Mouse (Mus musculus) layer of hippocampus, postnatal 10 days (tissue): ENCODE results near the gene Rasgrf2. TPM values are rescaled to one million over a fixed set of nuclear protein-coding genes. Genes with fewer than 3 reads are reported as not detected.

ENCODE experiments used
- DNase-seq, 2 experiments: peaks; one replicate each; pipeline ENCODE4 v3.0.0; 2021; ENCODE audit warnings: low spot score in 2 of 2
- total RNA-seq, 2 experiments: library from RNA; stranded (reverse); gene quantifications; 2 replicates each; pipeline ENCODE4 v1.2.3; 2021

Rasgrf2 gene
- total RNA-seq, 2 experiments from 2014 or later = 69.9 to 71.0 TPM

- no peak for DNase-seq
Measured at GRCm38 (mm10) chr13:92041584-92042563, 89.6 kb downstream of the Rasgrf2 start.

GRCm38 (mm10) chr13:92030364-92031057 is 100.9 kb downstream of the Rasgrf2 start:
- DNase-seq = no peak

GRCm38 (mm10) chr13:92029666-92030065 is 101.8 kb downstream of the Rasgrf2 start:
- DNase-seq = no peak

- DNase-seq = no peak
Measured at GRCm38 (mm10) chr13:92027951-92028350, 103.5 kb downstream of the Rasgrf2 start.

- DNase-seq = no peak
Measured at GRCm38 (mm10) chr13:92026651-92027050, 104.8 kb downstream of the Rasgrf2 start.

GRCm38 (mm10) chr13:92025124-92025523 is 106.3 kb downstream of the Rasgrf2 start:
- no peak for DNase-seq

- no peak for DNase-seq
Measured at GRCm38 (mm10) chr13:92022202-92022601, 109.3 kb downstream of the Rasgrf2 start.

GRCm38 (mm10) chr13:91996929-91997328 is 134.5 kb downstream of the Rasgrf2 start:
- DNase-seq = no peak

GRCm38 (mm10) chr13:91991412-91991811 is 140.0 kb downstream of the Rasgrf2 start:
- DNase-seq = no peak

- DNase-seq = no peak
Measured at GRCm38 (mm10) chr13:91990709-91991284, 140.7 kb downstream of the Rasgrf2 start.

- DNase-seq = no peak
Measured at GRCm38 (mm10) chr13:91988378-91988777, 143.1 kb downstream of the Rasgrf2 start.

GRCm38 (mm10) chr13:91986958-91987357 is 144.5 kb downstream of the Rasgrf2 start:
- DNase-seq = no peak

- DNase-seq = no peak
Measured at GRCm38 (mm10) chr13:91985915-91986589, 145.4 kb downstream of the Rasgrf2 start.

- DNase-seq = no peak
Measured at GRCm38 (mm10) chr13:91985019-91985418, 146.4 kb downstream of the Rasgrf2 start.

- DNase-seq = no peak
Measured at GRCm38 (mm10) chr13:91982080-91982479, 149.4 kb downstream of the Rasgrf2 start.

GRCm38 (mm10) chr13:91981414-91981813 is 150.0 kb downstream of the Rasgrf2 start:
- DNase-seq = no peak

- no peak for DNase-seq
Measured at GRCm38 (mm10) chr13:91976971-91977370, 154.5 kb downstream of the Rasgrf2 start.

GRCm38 (mm10) chr13:91976541-91976940 is 154.9 kb downstream of the Rasgrf2 start:
- no peak for DNase-seq

- DNase-seq = no peak
Measured at GRCm38 (mm10) chr13:91974154-91974553, 157.3 kb downstream of the Rasgrf2 start.

- DNase-seq = no peak
Measured at GRCm38 (mm10) chr13:91971246-91971645, 160.2 kb downstream of the Rasgrf2 start.

- DNase-seq = no peak
Measured at GRCm38 (mm10) chr13:91956474-91956873, 175.0 kb downstream of the Rasgrf2 start.
